Mouse (Mus musculus) heart, embryonic 12.5 days (tissue): Measurements from ENCODE around the gene Gm21903. TPM values are rescaled to one million over a fixed set of nuclear protein-coding genes. Genes with fewer than 3 reads are reported as not detected.
"Not testable (repeated sequence)": the region's sequence is repeated elsewhere in the genome, so short reads cannot be mapped to it uniquely, and the experiment has no call there.

Experiments
- ATAC-seq: fragments of 200-750 bp; cut with Nextera tagmentation; 2 replicates; pipeline ENCODE4 v1.8.0; 2017; ENCODE audit warnings: moderate TSS enrichment, moderate library complexity; ENCODE audit not compliant: insufficient number of reproducible peaks, low FRiP score
- H3K27ac ChIP-seq: fragments of 300-500 bp; sonication (generic); 2 replicates; pipeline ENCODE4 v1.5.1; 2016; ENCODE audit warnings: mild to moderate bottlenecking, moderate library complexity; ENCODE audit not compliant: poor library complexity, severe bottlenecking
- H3K27me3 ChIP-seq: fragments of 300-500 bp; sonication (generic); replicated peaks from 2 replicates; pipeline ENCODE4 v1.6.1; 2016; ENCODE audit warnings: mild to moderate bottlenecking, moderate library complexity
- H3K36me3 ChIP-seq: fragments of 300-500 bp; sonication (generic); 2 replicates; pipeline ENCODE4 v1.6.1; 2016; ENCODE audit warnings: mild to moderate bottlenecking, moderate library complexity
- H3K4me1 ChIP-seq: fragments of 300-500 bp; sonication (generic); replicated peaks from 2 replicates; pipeline ENCODE4 v1.6.1; 2016; ENCODE audit warnings: mild to moderate bottlenecking
- H3K4me2 ChIP-seq: fragments of 300-500 bp; sonication (generic); 2 replicates; pipeline ENCODE4 v1.6.1; 2016; ENCODE audit warnings: mild to moderate bottlenecking, moderate library complexity
- H3K4me3 ChIP-seq: fragments of 300-500 bp; sonication (generic); 2 replicates; pipeline ENCODE4 v1.5.1; 2016; ENCODE audit warnings: mild to moderate bottlenecking
- H3K9ac ChIP-seq: fragments of 300-500 bp; sonication (generic); 2 replicates; pipeline ENCODE4 v1.6.1; 2016; ENCODE audit warnings: mild to moderate bottlenecking, moderate library complexity
- H3K9me3 ChIP-seq: fragments of 300-500 bp; sonication (generic); replicated peaks from 2 replicates; pipeline ENCODE4 v1.6.1; 2016; ENCODE audit warnings: mild to moderate bottlenecking, moderate library complexity
- WGBS: fragments of 180-500 bp; shearing (Covaris S2); methylation state at CpG from one replicate; pipeline ENCODE4 v1.1.7; 2016; 5-methylcytosine and 5-hydroxymethylcytosine counted together
- polyA plus RNA-seq: library from polyadenylated mRNA; unstranded; fragments of >200 nt; fragmentation: Nextera tagmentation; extraction: Ambion mirVana; gene quantifications from 2 replicates; pipeline ENCODE4 v1.2.1, GENCODE M21; 2016

Gm21903 gene
- not detected in 2 replicates for polyA plus RNA-seq

DNA sequence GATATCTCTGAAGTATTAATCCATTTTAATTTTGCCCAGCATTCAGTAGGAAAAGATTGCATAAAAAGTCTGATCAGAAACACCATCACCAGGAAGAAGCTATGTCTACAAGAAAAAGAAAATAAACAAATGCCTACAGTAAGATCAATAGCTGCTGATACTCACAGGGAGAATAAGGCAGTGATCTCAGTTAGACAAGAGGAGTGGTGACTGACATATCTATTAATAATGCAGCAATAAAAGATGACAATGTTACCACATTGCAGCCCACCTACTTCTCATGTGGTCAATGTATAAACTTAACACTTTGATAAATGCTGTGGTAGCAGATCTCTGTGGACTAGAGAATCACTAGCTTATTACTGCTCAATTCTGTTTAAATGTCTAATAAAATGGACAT lies at the start of gene Gm21903:
Gene Gm21903, minus strand, starts transcription at position 101 of the 400 bp plus-strand sequence.
- Histone ChIP-seq H3K9me3 (peaks cover 5% of the 10 kb centered on the region), H3K27ac (no peak within 1 kb of the TSS), H3K4me1 (no peaks in the 10 kb centered on the region)

DNA sequence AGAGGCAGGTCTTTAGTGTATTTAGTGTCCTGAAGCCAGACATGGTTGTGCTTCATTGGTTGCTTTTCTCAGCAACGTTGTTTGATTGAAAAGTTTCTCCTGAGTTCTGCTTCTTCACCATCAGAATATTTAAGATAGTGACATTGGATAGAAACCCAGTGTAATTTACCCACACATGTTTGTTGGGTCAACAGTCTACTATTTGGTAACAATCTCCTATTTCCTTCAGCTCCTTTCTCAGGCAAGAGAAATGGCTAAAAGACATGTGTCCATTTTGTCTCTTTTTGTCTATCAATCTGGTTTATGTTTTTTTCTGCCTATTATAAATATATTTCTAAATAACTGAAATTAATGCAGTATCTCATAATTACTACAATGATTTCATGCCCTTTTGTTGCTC lies 33.8 kb upstream of the Gm21903 start, which contains the start of gene Esp23:
Gene Esp23, minus strand, starts transcription at position 101 of the 400 bp plus-strand sequence.
- ATAC-seq = no peak
- Histone ChIP-seq H3K4me3 (no peak within 1 kb of the TSS), H3K4me1 (no peaks in the 10 kb centered on the region), H3K4me2 (no peak within 1 kb of the TSS), H3K27me3 (no peaks in the 10 kb centered on the region), H3K9me3 (peaks cover 10% of the 10 kb centered on the region), H3K36me3 (no peaks in the 10 kb centered on the region), H3K27ac (no peak within 1 kb of the TSS), H3K9ac (no peak within 1 kb of the TSS)
- 51% methylated on average over 1 of the region's 1 CpGs for WGBS

More for the DNA sequence above, at the start of gene Gm21903:
- no peak for ATAC-seq
- H3K36me3 ChIP-seq = no peaks in the 10 kb centered on the region
- H3K4me3 ChIP-seq = no peak within 1 kb of the TSS
- H3K4me2 ChIP-seq = no peak within 1 kb of the TSS
- no peaks in the 10 kb centered on the region for H3K27me3 ChIP-seq
- no peak within 1 kb of the TSS for H3K9ac ChIP-seq

DNA sequence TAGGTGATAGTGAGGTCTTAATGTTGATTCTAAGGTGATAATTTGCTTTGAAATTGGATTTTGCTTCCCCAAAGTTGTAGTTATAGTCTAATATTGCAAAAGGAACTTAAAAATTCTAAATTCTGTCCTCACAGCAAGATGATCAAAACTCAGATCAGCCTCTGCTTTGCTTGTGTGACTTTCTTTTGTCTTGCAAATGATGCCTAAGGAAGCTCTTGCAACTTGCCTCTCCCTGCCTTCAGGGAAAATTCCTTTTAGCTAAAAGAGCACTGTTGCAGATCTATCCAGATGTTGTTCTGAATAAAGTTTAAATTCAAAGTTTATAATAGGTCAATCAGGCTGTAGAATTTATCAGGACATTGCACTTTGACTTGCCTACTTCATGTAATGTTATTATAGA lies 20.5 kb upstream of the Gm21903 start:
- no peak for ATAC-seq
- peaks cover 15% of the 10 kb centered on the region for H3K9me3 ChIP-seq
- no peak overlapping the region for H3K9ac ChIP-seq

DNA sequence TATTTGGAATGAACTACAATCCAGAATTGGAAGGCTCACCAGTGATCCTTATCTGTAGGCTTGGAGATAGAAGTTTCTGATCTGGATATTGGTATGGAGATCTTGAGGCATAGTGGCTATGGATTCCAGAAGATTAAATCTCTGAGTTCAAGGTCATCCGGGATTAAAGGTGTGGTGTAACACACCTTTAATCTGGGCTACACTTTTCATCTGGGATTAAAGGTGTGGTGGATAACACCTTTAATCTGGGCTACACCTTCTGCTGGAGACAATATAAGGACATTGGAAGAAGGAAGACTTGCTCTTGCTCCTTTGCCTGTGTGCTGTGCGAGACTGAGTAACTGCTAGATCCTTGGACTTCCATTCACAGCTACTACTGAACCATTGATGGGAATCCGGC lies 6.7 kb downstream of the Gm21903 start, which contains the start of gene Esp24:
Gene Esp24, plus strand, starts transcription at position 301 of the 400 bp plus-strand sequence.
- not testable (repeated sequence) for H3K27me3 ChIP-seq, ATAC-seq, H3K4me3 ChIP-seq, H3K4me1 ChIP-seq, H3K9ac ChIP-seq, H3K9me3 ChIP-seq, H3K27ac ChIP-seq, H3K4me2 ChIP-seq, H3K36me3 ChIP-seq
- 81% methylated on average over 3 of the region's 3 CpGs for WGBS

More for the DNA sequence above, 20.5 kb upstream of the Gm21903 start:
- Histone ChIP-seq H3K4me3 (no peak overlapping the region), H3K36me3 (no peaks in the 10 kb centered on the region), H3K4me1 (no peaks in the 10 kb centered on the region), H3K27ac (no peak overlapping the region), H3K4me2 (no peak overlapping the region), H3K27me3 (no peaks in the 10 kb centered on the region)

DNA sequence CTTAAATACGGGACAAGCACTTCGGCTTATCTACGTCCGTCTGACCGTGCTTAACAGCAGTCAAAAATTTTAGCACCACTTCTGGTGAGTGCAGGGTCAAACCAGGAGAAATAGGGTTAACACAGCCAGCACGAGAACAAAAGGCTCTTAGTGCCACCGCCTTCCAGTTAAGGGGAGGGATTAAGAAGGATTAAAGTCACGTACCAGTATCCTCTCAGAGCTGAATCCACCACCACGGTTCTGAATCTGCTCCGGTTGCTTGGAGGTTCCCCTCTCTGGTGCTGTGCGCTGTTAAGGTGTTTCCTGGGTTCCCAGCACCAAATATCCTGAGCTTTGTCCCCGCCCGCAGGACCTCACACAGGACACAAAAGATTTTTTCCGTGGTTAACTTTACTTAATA lies 26.0 kb downstream of the Gm21903 start:
- Histone ChIP-seq H3K4me1 (no peaks in the 10 kb centered on the region), H3K4me2 (no peak overlapping the region), H3K9ac (no peak overlapping the region), H3K36me3 (no peaks in the 10 kb centered on the region), H3K4me3 (no peak overlapping the region), H3K27me3 (no peaks in the 10 kb centered on the region), H3K9me3 (peaks cover 15% of the 10 kb centered on the region), H3K27ac (no peak overlapping the region)
- no peak for ATAC-seq
- 58% methylated on average over 14 of the region's 14 CpGs for WGBS

DNA sequence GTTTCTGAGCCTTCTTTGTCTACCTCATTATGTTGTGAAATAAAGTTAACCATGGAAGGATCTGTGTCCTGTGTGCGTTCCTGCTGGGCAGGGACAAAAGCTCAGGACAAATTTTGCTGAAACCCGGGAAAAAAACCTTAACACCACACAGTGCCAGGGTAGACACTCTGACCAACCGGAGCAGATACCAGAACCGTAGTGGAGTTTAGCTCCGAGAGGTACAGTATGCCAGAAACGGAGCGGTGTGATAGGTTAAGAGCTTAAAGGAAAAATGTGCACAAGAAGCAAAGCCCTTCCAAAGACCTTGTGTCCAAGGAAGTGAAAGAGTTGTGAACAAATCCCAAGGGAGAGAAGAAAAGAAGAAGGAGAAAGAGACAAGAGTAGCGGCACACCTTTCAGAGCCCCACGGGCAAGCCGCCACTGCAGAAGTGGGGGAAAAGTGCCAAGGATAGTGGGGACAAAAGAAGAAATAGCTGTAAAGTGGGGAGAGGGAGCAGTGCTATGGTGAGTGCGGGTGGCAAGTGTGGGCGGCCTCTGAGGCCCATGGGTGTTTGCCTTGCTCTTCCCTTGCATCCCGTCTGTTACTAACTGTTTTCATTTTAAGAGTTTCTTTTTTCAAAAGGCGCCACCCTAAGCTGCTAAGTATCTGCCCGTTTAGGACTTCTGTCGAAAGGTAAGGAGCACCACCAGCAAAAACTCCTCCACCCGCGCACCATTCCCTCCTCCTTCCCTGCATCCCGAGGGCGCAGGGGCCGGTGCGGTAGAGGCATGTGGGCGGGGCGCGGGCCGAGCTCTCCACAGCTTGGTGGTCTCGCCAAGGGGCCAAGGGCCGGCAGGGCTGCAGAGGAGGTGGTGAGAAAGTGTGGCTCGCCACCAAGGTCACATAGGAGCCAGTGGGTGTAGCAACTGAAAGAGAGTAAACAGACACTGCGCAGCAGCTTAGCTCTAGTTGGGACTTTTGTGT lies 32.2 kb downstream of the Gm21903 start:
- Histone ChIP-seq H3K27me3 (no peaks in the 10 kb centered on the region), H3K27ac (no peak overlapping the region), H3K36me3 (no peaks in the 10 kb centered on the region), H3K9ac (no peak overlapping the region), H3K9me3 (peaks cover 8% of the 10 kb centered on the region), H3K4me1 (no peaks in the 10 kb centered on the region), H3K4me3 (peak overlapping the region; percentile 34), H3K4me2 (peak overlapping the region; percentile 64)
- 33% methylated on average over 30 of the region's 30 CpGs for WGBS
- 0 out of 2 replicates have a peak, but pooled peaks have one; percentile 9 for ATAC-seq

DNA sequence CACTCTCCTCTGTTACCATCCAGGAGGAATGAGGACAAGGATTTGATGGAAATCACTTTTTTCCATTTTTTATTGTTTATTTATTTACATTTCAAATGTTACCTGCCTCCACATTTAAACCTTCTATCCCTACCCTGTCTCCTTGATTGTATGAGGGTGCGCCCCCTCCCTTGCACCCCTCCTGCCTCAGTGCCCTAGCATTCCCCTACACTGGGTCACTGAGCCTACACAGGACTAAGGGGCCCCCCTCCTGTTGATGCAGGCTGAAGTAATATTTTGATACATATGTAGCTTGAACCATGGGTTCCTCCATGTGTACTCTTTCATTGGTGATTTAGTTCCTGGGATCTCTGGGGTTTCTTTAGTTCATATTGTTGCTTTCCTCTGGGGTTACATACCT lies 33.3 kb downstream of the Gm21903 start:
- no peak overlapping the region for H3K27ac ChIP-seq
- H3K4me1 ChIP-seq = no peaks in the 10 kb centered on the region
- no peak for ATAC-seq
- H3K36me3 ChIP-seq = no peaks in the 10 kb centered on the region
- 89% methylated on average over 1 of the region's 1 CpGs for WGBS
- H3K4me2 ChIP-seq = no peak overlapping the region
- H3K9ac ChIP-seq = no peak overlapping the region
- H3K27me3 ChIP-seq = no peaks in the 10 kb centered on the region
- H3K9me3 ChIP-seq = 0 out of 2 replicates have a peak, but pooled peaks cover 1% of the 10 kb centered on the region
- no peak overlapping the region for H3K4me3 ChIP-seq

Other genes starting within 250 kb of the Gm21903 start
- not detected in 2 replicates for gene Esp24, start 6.6 kb downstream of the Gm21903 start, polyA plus RNA-seq
- not detected in 2 replicates for gene Esp23, start 33.7 kb upstream of the Gm21903 start, polyA plus RNA-seq
- not detected in 2 replicates for gene Esp22, start 52.0 kb upstream of the Gm21903 start, polyA plus RNA-seq